Mouse (Mus musculus) stomach, postnatal 0 days (tissue): Measurements from ENCODE around the gene Bicc1.

Experiments
- CTCF ChIP-seq: IDR thresholded peaks from 2 replicates; pipeline ENCODE4 v1.5.1; 2016; ENCODE audit warnings: antibody characterized with exemption, low read depth, mild to moderate bottlenecking, moderate library complexity
- EP300 ChIP-seq: optimal IDR thresholded peaks from 2 replicates; pipeline ENCODE3; 2016; ENCODE audit warnings: antibody characterized with exemption

DNA sequence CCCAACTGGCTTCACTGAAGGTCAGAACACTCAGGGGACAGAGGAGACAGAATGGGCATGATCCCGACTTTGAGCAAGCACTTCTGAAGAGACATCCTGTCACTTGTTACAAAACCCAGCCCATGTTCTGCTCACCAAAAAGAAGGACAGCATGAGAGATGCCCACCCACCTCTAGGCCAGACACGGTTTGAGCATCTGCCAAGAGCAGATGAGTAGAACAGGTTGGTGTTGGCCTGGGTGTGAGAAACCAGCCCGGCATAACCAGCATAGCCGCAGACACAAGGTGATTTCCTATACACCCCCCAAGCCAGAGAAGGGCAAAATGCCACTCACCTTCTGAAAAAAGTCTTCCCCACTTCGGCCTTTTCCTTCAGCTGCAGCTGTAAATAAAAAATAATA lies 80.6 kb downstream of the Bicc1 start:
- TF ChIP-seq CTCF (no peak), EP300 (no peak)
